9 mouse cellular contexts compared by ENCODE assay signal in genomic region chr2:84714422-84714810, GRCm38 (mm10). TPM values are rescaled to one million over a fixed set of nuclear protein-coding genes. Genes with fewer than 3 reads are reported as not detected.
DNase-seq lines count a peak whose midpoint lies in the region; ATAC-seq and TF ChIP-seq lines count a peak whose summit lies in the region.
"Had no signal": no experiment of that assay in that cellular context is flagged by ENCODE, and none has a peak within 500 bp of the region (broad histone marks: within the 10 kb centered on the region; RNA-seq: fewer than 3 reads in every experiment).

No protein-coding gene starts in this region.

- TF ChIP-seq CTCF in heart, postnatal 0 days (IDR thresholded peaks at IDR 0.05; ENCODE audit: low read depth) = no peak

- H3K9ac ChIP-seq in kidney, embryonic 15.5 days = peak overlapping the region; percentile 96
- peak overlapping the region; percentile 87 for H3K9ac ChIP-seq in heart, postnatal 0 days (replicated peaks; ENCODE audit: low read depth, low read length)

- DNase-seq in kidney, adult 11 months = no peak
- DNase-seq in heart, postnatal 0 days (ENCODE audit: low spot score) = peak; percentile 20
- DNase-seq in midbrain, embryonic 10.5 days (ENCODE audit: low spot score) = no peak
- DNase-seq in spleen, adult 18-20 months = no peak
- DNase-seq in right cerebral cortex, postnatal 25 days = no peak
- DNase-seq in lung, postnatal 4 days = no peak

- peaks cover 18% of the 10 kb centered on the region for H3K36me3 ChIP-seq in kidney, embryonic 15.5 days
- H3K36me3 ChIP-seq in heart, postnatal 0 days (replicated peaks; ENCODE audit: control insufficient read depth, insufficient read depth, low read length) = peaks cover 16% of the 10 kb centered on the region
- peaks cover 25% of the 10 kb centered on the region for H3K36me3 ChIP-seq in midbrain, embryonic 10.5 days

- H3K9me3 ChIP-seq in kidney, embryonic 15.5 days (replicated peaks) = no peaks in the 10 kb centered on the region
- no peaks in the 10 kb centered on the region for H3K9me3 ChIP-seq in heart, postnatal 0 days (replicated peaks; ENCODE audit: control insufficient read depth, low read length)
- H3K9me3 ChIP-seq in midbrain, embryonic 10.5 days (replicated peaks) = no peaks in the 10 kb centered on the region

- H3K27ac ChIP-seq in kidney, embryonic 15.5 days = peak overlapping the region; percentile 98
- peak overlapping the region; percentile 97 for H3K27ac ChIP-seq in heart, postnatal 0 days (ENCODE audit: low read depth)
- H3K27ac ChIP-seq in midbrain, embryonic 10.5 days (replicated peaks) = peak overlapping the region; percentile 96

- peaks cover 18% of the 10 kb centered on the region for H3K4me1 ChIP-seq in kidney, embryonic 15.5 days
- peaks cover 16% of the 10 kb centered on the region for H3K4me1 ChIP-seq in heart, postnatal 0 days (ENCODE audit: control insufficient read depth, insufficient read depth)
- peaks cover 29% of the 10 kb centered on the region for H3K4me1 ChIP-seq in midbrain, embryonic 10.5 days

- H3K4me2 ChIP-seq in kidney, embryonic 15.5 days = peak overlapping the region; percentile 82
- H3K4me2 ChIP-seq in heart, postnatal 0 days (ENCODE audit: low read depth, low read length) = peak overlapping the region; percentile 81

- ATAC-seq in kidney, embryonic 15.5 days (replicated peaks; ENCODE audit: low FRiP score) = no peak; the same call in 1 of the 2 replicates
- peak; percentile 2 for ATAC-seq in activated CD4-positive, CD25-positive, alpha-beta regulatory T cell, adult 4 months
- ATAC-seq in heart, postnatal 0 days (ENCODE audit: insufficient read depth, low read depth) = peak; percentile 2; the same call in 1 of the 2 replicates

- peak overlapping the region; percentile 97 for H3K4me3 ChIP-seq in kidney, embryonic 15.5 days (replicated peaks)
- H3K4me3 ChIP-seq in heart, postnatal 0 days (ENCODE audit: low read depth, low read length) = peak overlapping the region; percentile 94
- peak overlapping the region; percentile 96 for H3K4me3 ChIP-seq in midbrain, embryonic 10.5 days

- TF ChIP-seq EP300 in heart, postnatal 0 days (IDR thresholded peaks at IDR 0.05; ENCODE audit: low read depth) = no peak

- 0% methylated on average over 23 of the region's 26 CpGs for WGBS in kidney, embryonic 15.5 days
- WGBS in heart, postnatal 0 days = under 1% methylated on average over 19 of the region's 26 CpGs
- WGBS in midbrain, embryonic 10.5 days = under 1% methylated on average over 24 of the region's 26 CpGs

- no peaks in the 10 kb centered on the region for H3K27me3 ChIP-seq in kidney, embryonic 15.5 days
- H3K27me3 ChIP-seq in heart, postnatal 0 days (ENCODE audit: control insufficient read depth, insufficient read depth, low read length) = no peaks in the 10 kb centered on the region
- H3K27me3 ChIP-seq in midbrain, embryonic 10.5 days (ENCODE audit: low read depth, poor library complexity, severe bottlenecking) = no peaks in the 10 kb centered on the region

RNA-seq across cellular contexts. Expression of gene Zdhhc5, which starts 0.6 kb away (rescaled TPM):
- 29.8 and 30.2 TPM in 2 replicates for polyA plus RNA-seq in kidney, embryonic 15.5 days (2015; fragmentation: Nextera tagmentation; extraction: Ambion mirVana)
- polyA plus RNA-seq in activated CD4-positive, CD25-positive, alpha-beta regulatory T cell, adult 4 months (2017; shearing (Covaris generic)) = 10 to 100 TPM; 13.7 to 14.5 TPM
- total RNA-seq in heart, postnatal 0 days (2014; rRNA removed; ENCODE audit: low replicate concordance) = 46.5 and 46.8 TPM in 2 replicates
- 20.5 TPM in 2 replicates for polyA plus RNA-seq in heart, postnatal 0 days (2015; fragmentation: Nextera tagmentation; extraction: Ambion mirVana)
- polyA plus RNA-seq in midbrain, embryonic 10.5 days (2016; fragmentation: Nextera tagmentation; extraction: Ambion mirVana) = 22.8 and 26.0 TPM in 2 replicates

RNA-seq across cellular contexts. Expression of gene Clp1, which starts 12.7 kb away (rescaled TPM):
- 29.1 and 31.6 TPM in 2 replicates for polyA plus RNA-seq in kidney, embryonic 15.5 days (2015; fragmentation: Nextera tagmentation; extraction: Ambion mirVana)
- 10 to 100 TPM; 47.4 to 47.7 TPM for polyA plus RNA-seq in activated CD4-positive, CD25-positive, alpha-beta regulatory T cell, adult 4 months (2017; shearing (Covaris generic))
- total RNA-seq in heart, postnatal 0 days (2014; rRNA removed; ENCODE audit: low replicate concordance) = 5.2 and 5.8 TPM in 2 replicates
- polyA plus RNA-seq in heart, postnatal 0 days (2015; fragmentation: Nextera tagmentation; extraction: Ambion mirVana) = 10.1 and 10.5 TPM in 2 replicates
- polyA plus RNA-seq in midbrain, embryonic 10.5 days (2016; fragmentation: Nextera tagmentation; extraction: Ambion mirVana) = 51.6 and 52.6 TPM in 2 replicates

RNA-seq across cellular contexts. Expression of gene Ypel4, which starts 19.4 kb away (rescaled TPM):
- polyA plus RNA-seq in kidney, embryonic 15.5 days (2015; fragmentation: Nextera tagmentation; extraction: Ambion mirVana) = 8.7 and 9.4 TPM in 2 replicates
- polyA plus RNA-seq in activated CD4-positive, CD25-positive, alpha-beta regulatory T cell, adult 4 months (2017; shearing (Covaris generic)) = 1 to 10 TPM in 1 of 2 experiments, under 1 TPM in 1; 0.64 to 1.1 TPM
- total RNA-seq in heart, postnatal 0 days (2014; rRNA removed; ENCODE audit: low replicate concordance) = not detected in 2 replicates
- 1.1 and 1.2 TPM in 2 replicates for polyA plus RNA-seq in heart, postnatal 0 days (2015; fragmentation: Nextera tagmentation; extraction: Ambion mirVana)
- 8.2 and 14.7 TPM in 2 replicates for polyA plus RNA-seq in midbrain, embryonic 10.5 days (2016; fragmentation: Nextera tagmentation; extraction: Ambion mirVana)

RNA-seq across cellular contexts. Expression of gene Gm19426, which starts 29.0 kb away (rescaled TPM):
- polyA plus RNA-seq in kidney, embryonic 15.5 days (2015; fragmentation: Nextera tagmentation; extraction: Ambion mirVana) = 13.2 and 13.7 TPM in 2 replicates
- not detected for polyA plus RNA-seq in activated CD4-positive, CD25-positive, alpha-beta regulatory T cell, adult 4 months (2017; shearing (Covaris generic))
- total RNA-seq in heart, postnatal 0 days (2014; rRNA removed; ENCODE audit: low replicate concordance) = 4.3 TPM in 1 of 2 replicates, not detected in the other
- polyA plus RNA-seq in heart, postnatal 0 days (2015; fragmentation: Nextera tagmentation; extraction: Ambion mirVana) = 3.0 and 3.1 TPM in 2 replicates
- 9.0 and 10.8 TPM in 2 replicates for polyA plus RNA-seq in midbrain, embryonic 10.5 days (2016; fragmentation: Nextera tagmentation; extraction: Ambion mirVana)
- total RNA-seq: neutrophil, adult 5-6 weeks had no signal

RNA-seq across cellular contexts. Expression of gene Tmx2, which starts 35.5 kb away (rescaled TPM):
- 174 and 179 TPM in 2 replicates for polyA plus RNA-seq in kidney, embryonic 15.5 days (2015; fragmentation: Nextera tagmentation; extraction: Ambion mirVana)
- 100 to 1,000 TPM; 108 to 124 TPM for polyA plus RNA-seq in activated CD4-positive, CD25-positive, alpha-beta regulatory T cell, adult 4 months (2017; shearing (Covaris generic))
- total RNA-seq in heart, postnatal 0 days (2014; rRNA removed; ENCODE audit: low replicate concordance) = 82.7 and 85.6 TPM in 2 replicates
- 151 and 159 TPM in 2 replicates for polyA plus RNA-seq in heart, postnatal 0 days (2015; fragmentation: Nextera tagmentation; extraction: Ambion mirVana)
- polyA plus RNA-seq in midbrain, embryonic 10.5 days (2016; fragmentation: Nextera tagmentation; extraction: Ambion mirVana) = 186 and 196 TPM in 2 replicates
